Mouse (Mus musculus) kidney, postnatal 36 days (tissue): ENCODE data around the gene Galc.

Source experiments
- DNase-seq, 2 experiments: peaks; one replicate each; pipeline ENCODE4 v3.0.0; 2021 to 2022; ENCODE audit warnings: mixed read lengths in 2 of 2

The Galc gene

GRCm38 (mm10) chr12:98258845-98259517 lies at the start of gene Galc:
Gene Galc, minus strand, starts transcription at chr12:98259459.
- DNase-seq, result peak; percentile 91 to 95

GRCm38 (mm10) chr12:98307179-98307915 lies 48.1 kb upstream of the Galc start:
- DNase-seq, result no peak

GRCm38 (mm10) chr12:98303013-98303412 lies 43.8 kb upstream of the Galc start:
- DNase-seq, result no peak

- DNase-seq, result no peak
Observed at GRCm38 (mm10) chr12:98301980-98302379, 42.7 kb upstream of the Galc start.

GRCm38 (mm10) chr12:98294241-98294640 lies 35.0 kb upstream of the Galc start:
- no peak for DNase-seq

- no peak for DNase-seq
Observed at GRCm38 (mm10) chr12:98292278-98292677, 33.0 kb upstream of the Galc start.

GRCm38 (mm10) chr12:98290475-98290874 lies 31.2 kb upstream of the Galc start:
- DNase-seq, result no peak

GRCm38 (mm10) chr12:98284477-98284876 lies 25.2 kb upstream of the Galc start:
- DNase-seq, result no peak

- no peak for DNase-seq
Observed at GRCm38 (mm10) chr12:98283487-98283860, 24.2 kb upstream of the Galc start.

GRCm38 (mm10) chr12:98282776-98283486 lies 23.7 kb upstream of the Galc start:
- DNase-seq, result peak in 1 of 2 experiments; percentile 2

GRCm38 (mm10) chr12:98280996-98281395 lies 21.7 kb upstream of the Galc start:
- DNase-seq, result no peak

- DNase-seq, result peak; percentile 44 to 77
Observed at GRCm38 (mm10) chr12:98280530-98280929, 21.3 kb upstream of the Galc start.

GRCm38 (mm10) chr12:98272433-98272832 lies 13.2 kb upstream of the Galc start:
- DNase-seq, result no peak

- DNase-seq, result no peak
Observed at GRCm38 (mm10) chr12:98270810-98271566, 11.7 kb upstream of the Galc start.

GRCm38 (mm10) chr12:98269791-98270745 lies 10.8 kb upstream of the Galc start:
- DNase-seq, result no peak

GRCm38 (mm10) chr12:98268441-98269369 lies 9.4 kb upstream of the Galc start, which contains the start of gene Gpr65:
Gene Gpr65, plus strand, starts transcription at chr12:98268635.
- no peak for DNase-seq

GRCm38 (mm10) chr12:98265697-98266096 lies 6.4 kb upstream of the Galc start:
- no peak for DNase-seq

- no peak for DNase-seq
Observed at GRCm38 (mm10) chr12:98259518-98259852, 226 bp upstream of the Galc start.

- DNase-seq, result peak; percentile 48 to 58
Observed at GRCm38 (mm10) chr12:98258371-98258844, 851 bp downstream of the Galc start.

GRCm38 (mm10) chr12:98255373-98255995 lies 3.8 kb downstream of the Galc start:
- peak; percentile 29 to 69 for DNase-seq
